Mouse (Mus musculus): ENCODE measurements at regions not wholly inside any gene's neighbourhood (a gene's known extent, or its start where the extent isn't known, plus 50 kb on each side); places are given as distances from the start of the nearest gene placed in this dataset.

DNA sequence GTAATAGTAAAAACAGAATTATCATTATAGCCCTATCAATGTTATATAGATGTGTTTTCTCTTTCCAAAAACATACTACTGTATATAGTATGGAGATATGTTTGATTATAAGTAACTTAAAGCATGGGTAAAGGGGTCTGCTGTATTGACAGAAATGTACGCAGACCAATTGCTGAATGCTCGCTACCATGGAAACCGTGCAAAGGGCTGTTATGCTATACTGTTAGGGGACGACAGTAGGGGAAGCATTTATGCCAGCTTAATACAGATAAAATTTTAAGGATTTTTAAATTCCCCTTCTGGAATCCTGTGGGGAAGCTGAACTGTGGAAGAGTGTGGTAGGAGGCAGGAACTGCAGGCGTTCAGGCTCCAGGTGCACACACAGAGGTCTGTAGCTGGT, 166.7 kb upstream of the Msx2 start:
- ATAC-seq (replicated peaks; ENCODE audit: low read depth, poor library complexity, severe bottlenecking): no peak

DNA sequence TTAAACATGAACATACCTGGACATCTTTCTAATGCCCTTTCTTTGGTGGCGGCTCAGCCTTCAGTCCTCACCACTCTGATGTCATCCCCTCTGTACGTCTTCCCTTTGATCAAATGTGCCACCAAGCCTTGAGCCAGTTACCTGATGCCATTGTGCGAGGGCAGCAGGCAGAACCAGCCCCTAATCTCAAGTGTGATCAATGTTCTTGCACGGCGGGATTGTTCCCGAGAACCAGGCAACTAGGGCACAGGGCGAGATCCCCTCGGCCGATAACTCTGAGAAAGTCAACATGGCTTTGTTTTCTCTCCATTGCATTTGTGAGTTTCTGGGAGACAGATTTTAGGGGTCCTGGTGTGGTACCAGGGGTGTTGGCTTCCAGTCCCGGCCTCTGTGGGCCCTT, 166.2 kb upstream of the Msx2 start:
- no peak for ATAC-seq (replicated peaks; ENCODE audit: low read depth, poor library complexity, severe bottlenecking)

DNA sequence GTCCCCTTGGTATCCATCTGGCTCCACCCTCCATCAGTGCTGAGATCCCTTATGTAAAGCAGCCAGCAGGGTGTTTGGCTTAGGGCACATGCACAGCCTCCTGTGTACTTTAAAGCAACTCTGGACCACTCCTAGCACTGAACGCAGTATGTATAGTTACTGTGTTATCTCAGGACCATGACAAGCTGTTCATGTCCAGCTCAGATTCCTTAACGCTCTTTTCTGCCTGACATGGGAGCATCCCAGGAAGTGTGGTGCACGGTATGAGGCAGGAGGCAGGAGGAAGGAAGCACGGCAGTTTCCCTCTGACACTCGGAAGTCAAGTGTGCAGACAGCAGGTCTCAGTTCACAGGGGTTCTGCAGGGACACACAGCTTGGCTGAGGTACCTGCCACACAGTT, 163.1 kb upstream of the Msx2 start:
- no peak for ATAC-seq (replicated peaks; ENCODE audit: low read depth, poor library complexity, severe bottlenecking)

DNA sequence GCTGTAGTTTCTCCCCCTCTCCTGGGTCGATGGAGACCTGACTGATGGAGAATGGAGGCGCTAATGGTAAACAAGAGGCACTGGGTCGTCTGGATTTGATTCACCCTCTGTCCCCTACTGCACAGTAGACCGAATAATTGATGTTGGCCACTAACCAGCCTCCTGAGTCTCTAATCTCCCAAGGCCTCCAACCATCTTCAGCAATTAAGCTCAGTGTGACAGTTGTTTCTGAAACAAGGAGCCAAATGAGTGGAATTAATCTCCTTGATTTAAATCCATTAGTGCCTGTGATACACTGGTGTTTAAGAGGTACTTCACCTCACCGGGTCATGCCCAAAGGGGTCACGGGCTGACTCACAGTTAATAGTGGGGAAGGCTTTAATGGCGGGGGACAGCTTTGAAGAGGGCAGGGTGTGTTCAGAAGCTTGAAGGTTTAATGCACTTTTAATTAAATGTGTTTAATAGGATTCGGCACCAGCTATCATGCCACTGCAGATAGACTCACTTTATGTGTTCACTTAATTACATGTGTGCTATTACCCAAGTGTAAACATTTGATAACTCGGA, 161.8 kb upstream of the Msx2 start:
- ATAC-seq (replicated peaks; ENCODE audit: low read depth, poor library complexity, severe bottlenecking): no peak

DNA sequence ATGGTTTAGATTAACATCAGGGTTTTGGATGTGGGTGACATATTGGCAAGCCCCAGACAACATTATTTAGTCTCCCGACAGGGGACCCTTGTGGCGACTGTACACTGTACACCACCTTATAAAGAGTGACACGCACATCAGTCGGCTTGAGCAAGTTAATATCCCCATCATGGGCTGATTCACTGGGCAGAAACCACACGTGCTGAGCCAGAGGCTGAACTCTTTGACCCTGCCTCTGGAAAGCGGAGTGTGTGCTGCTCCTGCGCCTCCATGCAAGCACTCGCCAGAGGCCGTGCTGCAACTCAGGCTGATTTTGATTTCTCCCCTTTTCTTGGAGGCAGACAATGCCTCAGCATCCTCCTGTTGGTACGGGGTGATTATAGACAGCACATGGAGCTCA, 125.2 kb upstream of the Msx2 start:
- ATAC-seq (replicated peaks; ENCODE audit: low read depth, poor library complexity, severe bottlenecking): no peak

DNA sequence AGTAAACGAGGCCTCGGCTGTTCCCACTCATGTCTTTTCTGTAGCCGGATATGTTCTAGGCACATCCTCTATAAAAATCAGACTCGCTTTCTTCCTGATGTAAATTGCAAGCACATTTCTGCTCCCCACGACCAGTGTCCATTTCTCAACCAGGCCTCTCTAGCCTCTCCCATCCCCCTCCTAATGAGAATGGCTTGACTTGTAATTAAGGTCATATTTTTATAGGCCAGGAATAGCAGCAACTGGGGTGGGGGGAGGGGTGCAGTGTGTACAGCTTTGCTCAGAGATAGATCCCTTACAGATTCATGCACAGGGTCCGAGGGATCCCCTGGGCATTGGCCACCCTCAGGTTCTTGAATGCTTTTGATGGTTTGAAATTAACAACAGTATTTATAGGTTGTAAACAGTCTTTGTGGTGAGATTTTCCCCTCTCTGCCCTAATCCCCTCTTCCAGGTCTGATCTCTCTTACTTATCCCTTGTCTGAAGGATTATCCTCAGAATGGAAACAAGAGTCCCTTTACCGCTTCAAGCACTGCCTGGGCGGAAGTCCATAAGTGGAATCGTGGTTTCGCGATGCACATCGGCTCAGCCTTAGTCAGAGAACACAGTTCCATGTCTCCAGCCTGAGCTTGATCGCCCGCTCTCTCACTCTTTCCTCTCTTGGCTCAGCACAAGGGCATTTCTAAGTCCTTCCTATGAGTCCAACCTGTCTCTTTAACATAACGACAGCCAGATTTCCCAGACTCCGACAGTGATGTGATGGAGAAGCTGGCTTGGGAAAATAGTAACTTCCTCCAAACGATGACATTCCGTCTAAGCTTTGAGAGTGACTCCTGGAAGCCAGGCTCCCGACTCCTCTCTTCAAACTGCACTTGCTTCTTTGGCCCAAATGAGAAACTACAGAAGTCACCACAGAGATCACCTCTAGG, 124.3 kb upstream of the Msx2 start:
- no peak for ATAC-seq (replicated peaks; ENCODE audit: low read depth, poor library complexity, severe bottlenecking)

DNA sequence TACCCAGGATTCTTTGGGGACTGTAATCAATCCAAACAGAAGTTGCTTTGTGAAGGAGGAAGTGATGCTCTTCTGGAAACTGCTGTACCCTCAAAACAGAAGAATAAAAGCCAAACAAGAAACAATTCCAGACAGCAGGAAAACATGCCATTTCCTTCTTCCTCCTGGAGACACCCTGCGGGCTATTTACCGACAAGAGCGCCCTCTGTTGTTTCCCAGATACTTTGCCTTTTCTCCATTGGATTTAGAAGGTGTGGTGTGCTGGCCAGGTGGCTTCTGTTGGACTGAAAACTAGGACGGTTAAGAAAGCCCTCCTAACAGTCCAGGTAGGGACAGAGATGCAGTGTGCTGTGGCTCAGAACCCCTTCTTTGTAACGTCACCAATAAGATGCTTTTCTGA, 119.9 kb upstream of the Msx2 start:
- no peak for ATAC-seq (replicated peaks; ENCODE audit: low read depth, poor library complexity, severe bottlenecking)

DNA sequence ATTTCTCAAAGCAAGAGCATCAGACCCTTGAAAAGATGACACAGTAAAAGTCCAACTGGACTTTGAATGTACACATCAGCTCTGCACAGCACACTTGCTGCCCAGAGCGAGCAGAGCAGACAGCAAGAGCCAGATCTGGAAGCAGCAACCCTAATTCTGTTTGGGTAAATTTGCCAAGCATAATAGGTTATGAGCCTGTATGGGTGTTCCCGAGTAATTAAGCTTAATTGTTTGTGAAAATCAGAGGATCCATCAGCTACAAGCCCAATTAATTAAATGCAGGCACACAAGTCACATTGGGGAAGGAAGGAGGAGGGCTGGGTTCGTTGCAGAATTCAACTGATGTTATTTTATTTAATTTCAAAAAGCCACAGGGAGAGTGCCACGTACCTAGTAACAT, 113.9 kb upstream of the Msx2 start:
- no peak for ATAC-seq (replicated peaks; ENCODE audit: low read depth, poor library complexity, severe bottlenecking)

DNA sequence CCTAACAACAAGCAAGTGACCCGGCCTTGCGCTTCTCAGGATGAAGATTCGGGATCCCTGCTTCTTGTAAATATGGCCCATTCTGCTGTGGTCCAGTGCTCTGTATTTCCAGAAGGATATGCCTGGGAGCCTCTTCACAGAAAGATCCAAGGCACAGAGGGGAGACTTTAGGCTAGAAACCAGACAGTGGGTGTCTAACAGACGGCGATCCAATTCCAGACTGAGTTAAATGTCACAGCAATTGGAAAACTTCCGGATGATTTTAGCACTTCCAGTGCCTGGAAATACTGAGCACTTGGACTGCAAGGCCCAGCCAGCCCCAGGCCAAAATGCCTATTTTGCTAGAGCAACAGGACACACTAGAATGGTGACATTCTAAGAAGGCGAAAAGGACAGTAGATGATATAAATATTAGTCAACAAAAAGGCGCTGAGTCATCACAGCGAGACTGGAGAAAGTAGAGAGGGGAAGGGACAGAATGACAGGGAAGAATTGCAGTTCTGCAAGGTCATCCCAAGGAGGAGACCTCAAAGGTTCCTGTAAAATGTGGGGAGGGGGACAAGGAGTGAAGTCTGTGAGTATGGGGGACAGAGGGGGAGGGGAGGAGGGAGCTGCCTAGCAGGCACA, 111.7 kb upstream of the Msx2 start:
- no peak for ATAC-seq (replicated peaks; ENCODE audit: low read depth, poor library complexity, severe bottlenecking)

DNA sequence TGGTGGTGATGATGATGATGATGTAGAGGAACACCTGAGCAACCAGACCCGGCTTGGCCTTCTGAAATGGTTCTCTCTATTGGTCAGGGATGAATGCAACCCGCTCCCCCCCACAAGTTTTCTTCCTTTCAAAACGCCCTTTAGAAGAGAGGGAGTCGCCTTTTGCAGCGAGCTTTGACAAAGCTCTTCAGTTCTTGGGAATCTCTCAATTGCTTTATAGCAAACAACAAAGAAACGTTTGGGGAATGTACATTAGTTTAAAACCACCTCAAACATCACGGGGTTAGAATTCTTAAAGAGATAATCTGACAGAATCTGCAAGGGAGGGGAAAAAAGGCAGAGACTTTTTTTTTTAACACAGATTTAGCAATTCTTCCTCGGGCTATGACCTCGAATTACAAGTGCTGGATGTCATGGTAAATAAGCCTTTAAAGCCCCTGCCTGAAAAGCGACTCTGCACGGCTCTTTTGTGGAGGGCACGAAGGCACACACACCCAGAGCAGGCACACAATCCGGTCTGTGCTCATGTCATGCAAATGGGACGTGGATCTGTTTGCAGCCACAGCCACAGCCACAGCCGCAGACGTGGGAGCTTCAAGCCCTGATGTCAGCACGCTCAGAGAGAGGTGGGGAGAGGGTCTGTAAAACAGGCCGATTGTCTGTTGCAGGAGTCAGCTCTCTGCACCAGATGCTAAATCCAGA, 81.2 kb upstream of the Msx2 start:
- ATAC-seq (replicated peaks; ENCODE audit: low read depth, poor library complexity, severe bottlenecking): no peak

DNA sequence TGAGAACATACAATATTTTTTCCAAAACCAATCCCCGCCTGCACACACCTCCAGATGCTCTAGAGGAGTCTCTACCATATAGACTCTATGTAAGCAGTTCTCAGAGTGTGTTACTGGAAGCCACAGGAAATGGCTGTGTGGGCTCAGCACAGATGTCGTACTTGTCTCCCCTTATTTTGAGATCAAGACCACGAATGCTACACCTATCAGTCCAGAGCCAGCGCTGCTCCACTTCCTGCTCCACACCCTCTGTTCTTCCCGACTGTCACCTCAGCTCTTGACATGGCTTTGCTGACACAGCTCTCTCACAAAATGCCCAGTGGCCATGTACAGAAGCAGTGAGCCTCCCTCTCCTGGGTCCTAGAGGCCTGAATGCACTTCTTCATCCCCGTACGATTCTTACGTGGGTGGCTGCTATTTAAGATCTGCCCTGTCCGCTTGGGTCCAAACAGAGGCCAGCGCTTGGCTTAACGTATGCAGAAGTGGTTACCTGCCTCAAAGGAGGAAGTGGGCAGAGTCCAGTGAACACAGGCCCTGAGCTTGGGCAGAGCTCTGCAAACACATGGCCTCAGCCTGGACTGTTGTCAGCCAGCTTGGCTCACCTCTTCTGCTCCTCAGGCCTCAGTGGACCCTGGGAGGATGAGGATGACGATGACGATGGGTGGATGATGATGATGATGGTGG, 80.5 kb upstream of the Msx2 start:
- peak; percentile 95 for ATAC-seq (replicated peaks; ENCODE audit: low read depth, poor library complexity, severe bottlenecking)

DNA sequence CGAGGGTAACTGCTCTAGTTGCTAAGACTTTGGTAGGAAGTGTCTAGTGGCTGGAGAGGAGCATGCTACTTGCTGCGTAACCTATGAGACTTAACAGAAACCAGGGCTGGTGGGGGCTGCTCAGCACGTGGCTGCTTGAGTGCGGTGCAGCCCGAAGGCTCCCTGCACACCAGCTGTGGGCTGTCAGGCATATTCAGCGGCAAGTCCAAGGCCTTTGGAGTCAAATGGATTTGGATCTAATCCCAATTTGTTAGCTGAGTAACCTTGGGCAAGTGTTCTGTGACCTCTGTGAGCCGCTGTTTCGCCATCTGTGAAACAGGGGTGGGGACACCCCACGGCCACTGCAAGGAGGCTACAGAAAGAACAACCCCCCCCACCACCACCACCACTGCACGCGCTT, 75.5 kb upstream of the Msx2 start:
- ATAC-seq (replicated peaks; ENCODE audit: low read depth, poor library complexity, severe bottlenecking): no peak

DNA sequence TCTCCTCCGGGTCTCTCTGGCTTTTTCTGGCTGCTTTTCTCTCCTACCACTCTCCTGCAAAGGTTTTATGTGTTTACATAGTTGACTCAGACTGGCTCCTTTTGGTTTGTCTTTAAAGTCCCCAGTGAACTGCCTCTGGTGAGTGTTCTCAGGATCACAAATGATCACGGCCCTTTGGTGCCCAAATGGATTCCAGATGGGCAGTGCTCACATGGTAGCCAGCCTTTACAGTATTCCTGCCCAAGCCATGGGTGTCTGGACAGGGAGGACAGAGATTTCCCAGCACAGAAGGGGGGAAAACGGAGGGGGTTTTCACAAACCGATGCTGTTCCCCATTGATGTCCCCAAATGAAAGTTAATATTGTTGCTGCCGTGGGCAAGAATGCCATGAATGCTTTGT, 70.4 kb upstream of the Msx2 start:
- no peak for ATAC-seq (replicated peaks; ENCODE audit: low read depth, poor library complexity, severe bottlenecking)

DNA sequence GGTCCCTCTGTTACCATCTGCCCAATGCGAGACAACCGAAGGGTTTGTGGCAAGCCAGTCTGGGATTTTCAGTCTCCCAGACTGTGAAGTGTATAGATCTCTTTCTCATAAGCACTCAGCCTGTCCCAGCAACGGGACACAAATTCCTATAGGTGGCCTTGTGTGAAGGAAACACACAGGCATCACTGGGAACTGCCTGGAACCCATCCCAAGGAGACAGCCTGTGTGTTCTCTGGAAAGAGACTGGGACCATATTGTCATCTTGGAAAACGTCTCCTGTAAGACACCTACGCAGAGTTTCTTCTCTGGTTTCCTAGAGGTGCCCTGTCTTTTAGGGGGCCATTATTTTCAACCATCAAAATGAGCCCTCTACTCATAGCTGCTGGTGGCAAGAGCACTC, 66.9 kb upstream of the Msx2 start:
- ATAC-seq (replicated peaks; ENCODE audit: low read depth, poor library complexity, severe bottlenecking): no peak

DNA sequence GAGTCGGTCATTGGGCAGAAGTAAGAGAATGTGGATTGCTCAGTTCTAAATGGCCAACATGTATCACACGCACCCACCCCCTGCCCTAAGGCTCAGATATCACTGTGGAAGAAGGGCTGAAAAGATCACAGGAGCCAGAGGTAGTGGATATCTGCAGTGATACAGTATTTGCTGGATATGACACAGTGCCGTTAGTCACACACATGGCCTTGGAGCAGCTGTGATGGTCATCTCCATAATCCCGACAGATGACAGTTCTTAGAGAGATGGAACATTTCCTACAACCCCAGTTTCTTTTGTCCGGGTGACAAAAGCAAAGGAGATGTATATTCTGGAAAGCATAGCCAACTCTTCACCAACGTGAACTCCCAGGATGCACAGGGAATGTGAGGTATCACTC, 65.1 kb upstream of the Msx2 start:
- ATAC-seq (replicated peaks; ENCODE audit: low read depth, poor library complexity, severe bottlenecking): no peak

DNA sequence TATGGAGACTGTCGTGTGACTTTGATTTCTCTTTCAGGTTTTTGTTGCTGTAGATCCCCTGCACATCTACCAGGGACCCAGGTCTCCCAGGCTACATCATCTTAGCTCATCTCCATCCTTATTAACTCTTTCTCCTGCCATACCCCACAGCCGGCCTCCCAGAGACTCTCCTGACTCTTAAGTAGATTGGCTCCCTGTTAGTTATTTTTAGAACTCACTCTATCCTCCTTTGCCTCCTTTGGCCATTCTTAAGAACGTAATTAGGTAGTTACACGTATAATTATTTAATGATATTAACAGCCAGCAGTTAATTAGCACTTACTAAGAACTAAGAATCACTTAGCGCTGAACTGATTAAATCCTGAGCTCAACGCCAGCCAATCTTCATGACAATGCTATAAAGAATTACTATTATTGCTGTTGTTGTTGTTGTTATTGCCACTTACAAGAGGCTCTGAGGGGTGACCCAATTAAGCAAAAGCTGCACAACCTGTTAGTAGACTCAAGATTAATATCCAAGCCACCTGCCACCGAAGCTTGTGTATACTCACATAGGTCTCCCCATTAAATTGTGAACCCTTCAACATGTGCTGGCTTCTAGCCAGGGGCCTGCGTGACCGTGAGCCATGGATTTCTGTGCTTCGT, 63.0 kb upstream of the Msx2 start:
- ATAC-seq (replicated peaks; ENCODE audit: low read depth, poor library complexity, severe bottlenecking): no peak

DNA sequence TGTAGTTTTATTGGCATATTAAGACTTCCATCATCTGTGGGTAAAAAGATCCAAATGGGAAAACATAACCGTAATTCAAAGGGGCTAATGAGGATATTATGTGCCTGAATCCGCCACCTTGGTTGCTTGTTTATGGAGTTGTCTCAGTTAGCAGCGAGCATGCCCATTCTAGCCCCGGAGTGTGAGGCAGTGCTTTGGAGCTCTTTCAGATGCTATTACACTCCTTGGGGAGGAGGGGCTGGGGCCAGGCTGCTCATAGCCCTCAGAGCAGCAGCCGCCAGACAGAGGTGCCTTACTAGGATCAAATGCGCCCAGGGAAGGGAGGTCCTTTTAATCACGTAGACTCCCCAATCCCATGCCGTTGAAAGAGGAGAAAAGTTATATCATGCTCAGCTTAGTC, 60.9 kb upstream of the Msx2 start:
- no peak for ATAC-seq (replicated peaks; ENCODE audit: low read depth, poor library complexity, severe bottlenecking)

DNA sequence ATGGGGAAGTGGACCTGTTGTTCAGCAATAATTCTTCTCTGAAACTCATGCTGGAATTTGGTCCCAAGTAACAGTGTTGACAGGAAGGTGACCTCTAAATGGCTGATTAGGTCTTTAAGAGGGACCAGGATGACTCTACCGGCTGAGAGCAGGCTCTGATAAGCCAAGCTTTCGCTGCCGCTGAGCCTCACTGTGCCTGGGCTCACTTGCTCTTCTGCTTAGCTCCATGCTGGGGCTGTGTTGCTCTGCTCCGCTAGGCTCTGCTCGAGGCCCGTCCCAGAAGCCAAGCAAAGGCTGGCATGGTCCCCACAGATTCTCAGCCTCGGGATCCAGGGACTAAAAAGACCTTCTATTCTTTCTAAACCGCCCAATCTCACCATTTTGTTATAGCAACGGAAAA, 54.0 kb upstream of the Msx2 start:
- ATAC-seq (replicated peaks; ENCODE audit: low read depth, poor library complexity, severe bottlenecking): no peak

DNA sequence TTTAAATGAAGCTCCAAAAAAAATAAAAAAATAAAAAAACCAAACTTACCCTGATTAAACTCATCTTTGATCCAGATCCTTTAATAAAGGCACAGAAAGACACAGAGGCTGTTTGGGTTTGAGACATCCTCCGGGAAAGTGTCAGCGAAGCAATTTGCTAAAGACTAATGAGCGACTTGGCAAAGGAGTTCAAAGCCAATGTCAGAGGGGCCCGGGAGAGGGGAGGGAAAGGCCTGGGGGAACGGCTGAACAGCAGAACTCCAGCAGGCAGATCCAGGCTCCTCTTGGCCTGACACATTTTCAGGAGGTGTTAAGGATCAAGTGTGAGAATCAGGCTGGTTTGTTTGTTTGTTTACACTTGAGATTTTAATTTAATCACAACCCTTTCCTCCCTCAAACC, 49.9 kb upstream of the Msx2 start:
- no peak for ATAC-seq (replicated peaks; ENCODE audit: low read depth, poor library complexity, severe bottlenecking)

Measured in common myeloid progenitor, adult 5-6 weeks (primary cell).